Mouse (Mus musculus) A20 (cell line): ENCODE results near the gene Gpsm2.
A peak's percentile ranks its signal among the peaks of the same experiment; 100 is the strongest.

Experiments
- DNase-seq: peaks from one replicate; pipeline ENCODE4 v3.0.0-alpha.2; 2011; ENCODE audit warnings: low read depth, low spot score

The Gpsm2 gene

GRCm38 (mm10) chr3:108722036-108722872 is at the start of gene Gpsm2:
Gene Gpsm2, minus strand, starts transcription at chr3:108722309.
- peak; percentile 99 for DNase-seq

GRCm38 (mm10) chr3:108770725-108771368 is 48.7 kb upstream of the Gpsm2 start:
- DNase-seq: peak; percentile 76

- DNase-seq: no peak
Observed at GRCm38 (mm10) chr3:108769547-108769946, 47.4 kb upstream of the Gpsm2 start.

GRCm38 (mm10) chr3:108767416-108767815 is 45.3 kb upstream of the Gpsm2 start:
- DNase-seq: no peak

GRCm38 (mm10) chr3:108766943-108767342 is 44.8 kb upstream of the Gpsm2 start:
- no peak for DNase-seq

GRCm38 (mm10) chr3:108765476-108765875 is 43.4 kb upstream of the Gpsm2 start:
- no peak for DNase-seq

GRCm38 (mm10) chr3:108764976-108765375 is 42.9 kb upstream of the Gpsm2 start:
- DNase-seq: no peak

GRCm38 (mm10) chr3:108763691-108764090 is 41.6 kb upstream of the Gpsm2 start:
- DNase-seq: no peak

- DNase-seq: no peak
Observed at GRCm38 (mm10) chr3:108762597-108763111, 40.5 kb upstream of the Gpsm2 start.

GRCm38 (mm10) chr3:108759566-108760420 is 37.7 kb upstream of the Gpsm2 start:
- DNase-seq: no peak

- DNase-seq: no peak
Observed at GRCm38 (mm10) chr3:108757570-108757969, 35.5 kb upstream of the Gpsm2 start.

- DNase-seq: no peak
Observed at GRCm38 (mm10) chr3:108756131-108756530, 34.0 kb upstream of the Gpsm2 start.

GRCm38 (mm10) chr3:108755542-108755941 is 33.4 kb upstream of the Gpsm2 start:
- DNase-seq: no peak

GRCm38 (mm10) chr3:108754541-108754940 is 32.4 kb upstream of the Gpsm2 start:
- no peak for DNase-seq

GRCm38 (mm10) chr3:108751691-108752090 is 29.6 kb upstream of the Gpsm2 start:
- DNase-seq: no peak

- DNase-seq: no peak
Observed at GRCm38 (mm10) chr3:108751061-108751460, 29.0 kb upstream of the Gpsm2 start.

GRCm38 (mm10) chr3:108744060-108744459 is 22.0 kb upstream of the Gpsm2 start:
- DNase-seq: no peak

GRCm38 (mm10) chr3:108739045-108739708 is 17.1 kb upstream of the Gpsm2 start, which contains the start of gene Aknad1:
Gene Aknad1, plus strand, starts transcription at chr3:108739658.
- DNase-seq: no peak

GRCm38 (mm10) chr3:108737761-108738160 is 15.7 kb upstream of the Gpsm2 start:
- DNase-seq: peak; percentile 65

GRCm38 (mm10) chr3:108730316-108730715 is 8.2 kb upstream of the Gpsm2 start:
- peak; percentile 33 for DNase-seq

- DNase-seq: no peak
Observed at GRCm38 (mm10) chr3:108727776-108728175, 5.7 kb upstream of the Gpsm2 start.
